Mouse (Mus musculus) T-helper 1 cell (primary cell): ENCODE measurements around the gene Casc4.
"Not testable (repeated sequence)": the region's sequence is repeated elsewhere in the genome, so short reads cannot be mapped to it uniquely, and the experiment has no call there.

Source experiments
- in situ Hi-C: fragments of 300-600 bp; cut with MboI, MseI; formaldehyde crosslinking; loops from one replicate; pipeline ENCODE4 v1.15.1; 2025; ENCODE audit warnings: high pct_unique_total_duplicates

The Casc4 gene

GRCm38 (mm10) chr2:121909975-121910374, 43.2 kb downstream of the Casc4 start:
- in situ Hi-C loops, result no loop called here

- in situ Hi-C loops, result no loop called here
These were observed 49.5 kb downstream of the Casc4 start for GRCm38 (mm10) chr2:121916047-121916970.

DNA sequence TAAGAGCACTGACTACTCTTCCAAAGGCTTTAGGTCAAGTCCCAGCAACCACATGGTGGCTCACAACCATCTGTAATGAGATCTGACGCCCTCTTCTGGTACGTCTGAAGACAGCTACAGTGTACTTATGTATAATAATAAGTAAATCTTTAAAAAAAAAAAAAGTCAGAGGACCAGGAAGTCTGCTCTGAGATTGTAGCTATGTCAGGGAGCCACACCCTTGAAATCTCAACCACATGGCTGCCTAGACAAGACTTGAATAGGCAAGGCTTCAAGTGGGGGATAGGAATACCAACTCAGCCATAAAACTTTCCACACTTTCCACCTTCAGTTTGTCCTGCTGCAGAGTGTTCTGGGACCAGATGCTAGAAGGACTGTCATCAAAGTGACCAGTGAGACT, 70.9 kb downstream of the Casc4 start:
- in situ Hi-C loops, result not testable (repeated sequence)

- in situ Hi-C loops, result no loop called here
These were observed 76.6 kb downstream of the Casc4 start for GRCm38 (mm10) chr2:121943364-121943763.

- in situ Hi-C loops, result loop anchor here (5.0 to 10.0 kb wide), 2 partner anchors 72 to 700 kb away; partner anchors contain the start of gene Eif3j1
These were observed 88.3 kb downstream of the Casc4 start for GRCm38 (mm10) chr2:121954971-121955656.

DNA sequence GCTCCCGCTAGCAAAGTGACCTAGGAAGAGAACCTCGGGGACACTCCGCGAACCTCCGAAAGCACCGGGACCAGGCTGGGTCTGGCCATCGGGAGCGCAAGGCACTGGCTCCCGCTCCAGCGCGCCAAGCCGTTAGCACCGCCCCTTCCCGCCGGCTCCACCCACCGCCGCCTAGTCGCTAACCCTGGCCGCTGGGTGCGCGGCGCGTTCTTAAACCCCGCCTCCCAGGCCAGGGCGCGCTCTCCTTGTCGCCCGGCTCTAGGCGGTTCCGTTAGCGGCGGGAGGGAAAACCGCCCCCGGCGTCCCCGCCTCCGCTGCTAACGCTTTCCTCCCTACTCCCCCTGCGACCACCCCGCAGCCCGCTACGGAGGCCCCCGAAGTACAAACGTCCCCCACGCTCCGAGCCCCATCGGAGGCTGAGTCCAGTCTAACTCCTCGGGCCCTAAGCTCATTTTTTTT, 89.0 kb downstream of the Casc4 start, which contains the start of the genes Ctdspl2 and Mageb3:
Gene Ctdspl2 (plus strand): TSS at position 237 of the 459 bp plus-strand sequence.
Gene Mageb3 (minus strand): TSS at position 328 of the 459 bp plus-strand sequence.
- in situ Hi-C loops, result loop anchor here (5.0 to 10.0 kb wide), 2 partner anchors 72 to 699 kb away; partner anchors contain the start of gene Eif3j1

GRCm38 (mm10) chr2:121956224-121957018, 89.7 kb downstream of the Casc4 start:
- in situ Hi-C loops, result loop anchor here (5.0 to 10.0 kb wide), 2 partner anchors 71 to 698 kb away; partner anchors contain the start of gene Eif3j1

- in situ Hi-C loops, result loop anchor here (5.0 to 10.0 kb wide), 2 partner anchors 70 to 697 kb away; partner anchors contain the start of gene Eif3j1
These were observed 90.5 kb downstream of the Casc4 start for GRCm38 (mm10) chr2:121957216-121957792.
